Mouse (Mus musculus): Measurements from ENCODE around the gene Purb.

Gene Purb

DNA sequence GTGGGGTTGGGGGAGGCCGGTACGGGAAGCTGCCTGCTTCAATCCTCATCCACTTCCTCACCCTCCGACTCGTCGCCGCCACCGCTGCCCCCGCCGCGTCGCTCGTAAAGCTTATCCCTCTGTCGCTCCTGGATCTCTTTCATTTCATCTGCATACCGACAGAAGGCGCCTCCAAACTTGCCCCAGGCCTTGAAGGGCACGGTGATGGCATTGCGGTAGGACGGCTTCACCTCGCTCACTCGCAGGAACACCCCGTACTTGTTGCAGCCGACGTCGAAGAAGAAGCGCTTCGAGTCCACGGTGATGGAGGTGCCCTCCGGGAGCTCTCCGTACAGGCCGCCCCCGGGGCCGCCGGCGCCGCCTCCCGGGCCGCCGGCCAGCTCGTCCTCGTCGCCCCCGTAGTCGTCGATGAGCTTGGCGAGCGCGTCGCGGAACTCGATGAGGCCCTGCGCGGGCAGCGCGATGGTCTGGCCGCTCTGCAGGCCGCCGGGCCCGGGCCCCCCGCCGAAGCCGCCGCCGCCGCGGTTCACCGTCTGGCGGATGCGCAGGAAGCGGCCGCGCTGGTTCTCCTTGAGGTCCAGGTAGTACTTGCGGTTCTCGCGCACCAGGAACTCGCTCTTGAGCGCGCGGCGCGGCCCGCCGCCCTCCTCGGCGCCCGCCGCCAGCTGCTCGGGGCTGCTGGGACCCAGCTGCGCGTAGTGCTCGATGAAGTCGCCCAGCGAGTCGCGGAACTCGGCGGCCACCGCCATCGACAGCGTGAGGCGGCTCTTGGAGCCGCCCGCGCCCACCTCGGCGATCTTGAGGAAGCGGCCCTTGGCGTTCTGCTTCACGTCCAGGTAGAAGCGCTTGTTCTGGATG, 614 bp downstream of the Purb start:
- CTCF ChIA-PET: interaction anchor here in 2 of 4 experiments (0.6 to 2.4 kb wide), 6 partner anchors 9 to 474 kb away, joined by 3 to 10 read pairs (median 6); no protein-coding TSS in a partner anchor
- POLR2A ChIA-PET: interaction anchor here (0.6 to 7.9 kb wide), 54 partner anchors 9 to 154 kb away, joined by 3 to 125 read pairs (median 4); partner anchors contain the start of genes Tbrg4 (in 3 of the 4), H2afv (in 2 of the 4) and Myo1g (in 1 of the 4)

DNA sequence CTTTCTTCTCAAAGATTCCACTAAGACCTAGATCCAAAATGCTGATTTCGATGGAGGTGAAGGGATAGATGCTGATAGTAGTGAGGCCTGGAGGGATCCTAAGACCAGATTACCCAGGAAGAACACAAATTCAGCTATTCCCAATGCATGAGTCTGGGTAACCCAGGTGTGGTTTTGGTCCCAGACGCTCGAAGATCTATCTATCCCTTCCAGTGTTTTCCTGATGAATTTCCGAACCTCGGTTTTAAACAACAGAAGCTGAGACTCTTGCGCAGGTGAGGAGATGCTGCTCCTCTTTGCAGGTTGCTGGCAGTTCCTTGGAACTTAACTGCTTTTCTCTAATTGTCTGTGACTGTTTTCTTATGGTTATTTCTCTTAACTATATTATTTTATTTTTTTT, 1.3 kb downstream of the Purb start:
- ChIA-PET POLR2A (interaction anchor here (0.6 to 7.9 kb wide), 51 partner anchors 9 to 154 kb away, joined by 3 to 125 read pairs (median 4); partner anchors contain the start of genes Tbrg4 (in 3 of the 4), H2afv (in 2 of the 4) and Myo1g (in 1 of the 4)), CTCF (interaction anchor here in 2 of 4 experiments (0.6 to 2.4 kb wide), 6 partner anchors 9 to 474 kb away, joined by 3 to 10 read pairs (median 6); no protein-coding TSS in a partner anchor)

DNA sequence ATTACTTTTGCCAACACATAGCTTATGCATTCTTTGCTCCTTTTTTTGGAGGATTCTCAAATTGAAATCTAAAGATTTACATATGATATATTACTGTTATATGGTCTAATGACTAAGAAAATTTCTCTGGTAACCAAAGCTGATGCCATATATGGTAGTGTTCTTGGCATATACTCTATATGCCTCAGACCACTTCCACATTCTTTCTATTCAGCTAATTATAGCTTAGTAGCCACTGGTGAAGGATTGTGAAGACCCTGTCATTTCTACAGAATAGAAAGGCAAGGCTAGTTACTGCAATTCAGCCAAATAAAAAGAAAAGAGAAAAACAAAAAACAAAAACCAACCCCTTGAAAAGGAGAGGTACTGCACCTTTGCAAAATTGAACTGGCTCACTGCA, 3.6 kb downstream of the Purb start:
- CTCF ChIA-PET: interaction anchor here in 1 of 4 experiments (1.1 kb wide), 1 partner anchor 8 kb away, joined by 3 read pairs; no protein-coding TSS in a partner anchor
- POLR2A ChIA-PET: interaction anchor here in 2 of 4 experiments (0.6 to 7.9 kb wide), 16 partner anchors 8 to 144 kb away, joined by 3 to 125 read pairs (median 4); partner anchors contain the start of gene Myo1g (in 1 of the 2)

DNA sequence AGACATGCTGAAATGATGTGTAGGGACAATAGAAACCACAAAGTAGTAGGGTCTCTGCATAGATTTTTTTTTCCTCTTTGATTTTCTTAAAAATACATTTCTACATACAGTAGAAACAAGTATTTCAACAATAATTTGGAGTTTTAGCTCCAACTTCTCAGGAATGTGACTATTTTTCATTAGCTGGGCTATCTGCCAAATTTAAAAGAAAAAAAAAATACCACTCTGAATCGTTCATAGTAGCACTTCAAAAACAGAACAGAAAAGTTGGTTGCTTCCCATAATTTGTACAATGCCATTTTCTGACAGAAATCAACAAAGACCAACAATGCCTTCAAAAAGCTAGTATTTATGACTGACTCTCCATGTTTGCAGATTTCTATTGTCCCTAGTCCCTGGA, 4.2 kb downstream of the Purb start:
- CTCF ChIA-PET: interaction anchor here in 2 of 4 experiments (0.6 to 1.1 kb wide), 3 partner anchors 8 to 86 kb away, joined by 3 to 4 read pairs (median 4); no protein-coding TSS in a partner anchor
- POLR2A ChIA-PET: interaction anchor here in 2 of 4 experiments (0.7 to 7.9 kb wide), 11 partner anchors 11 to 144 kb away, joined by 3 to 125 read pairs (median 4); partner anchors contain the start of gene Myo1g (in 1 of the 2)

DNA sequence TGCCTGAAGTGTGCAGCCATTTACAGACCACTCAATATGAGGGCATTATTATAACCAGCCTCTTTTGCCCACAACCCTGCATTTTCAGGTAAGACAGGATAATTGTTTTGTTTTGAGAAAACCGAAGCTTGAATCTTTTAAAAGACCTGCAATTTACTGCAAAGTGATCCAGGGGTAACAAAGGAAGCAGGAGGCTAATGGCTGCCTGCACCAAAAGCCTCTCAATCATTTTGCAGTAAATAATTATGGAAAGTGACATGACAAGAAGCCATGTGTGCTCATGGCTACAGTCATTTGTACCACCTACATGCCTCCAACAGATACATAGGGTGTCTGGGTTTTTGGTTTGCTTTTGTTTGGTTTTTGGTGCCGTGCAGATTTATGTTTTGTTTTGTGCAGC, 4.7 kb downstream of the Purb start:
- POLR2A ChIA-PET: interaction anchor here in 1 of 4 experiments (0.9 to 7.9 kb wide), 5 partner anchors 15 to 145 kb away, joined by 3 to 125 read pairs (median 3); partner anchors contain the start of gene Myo1g

DNA sequence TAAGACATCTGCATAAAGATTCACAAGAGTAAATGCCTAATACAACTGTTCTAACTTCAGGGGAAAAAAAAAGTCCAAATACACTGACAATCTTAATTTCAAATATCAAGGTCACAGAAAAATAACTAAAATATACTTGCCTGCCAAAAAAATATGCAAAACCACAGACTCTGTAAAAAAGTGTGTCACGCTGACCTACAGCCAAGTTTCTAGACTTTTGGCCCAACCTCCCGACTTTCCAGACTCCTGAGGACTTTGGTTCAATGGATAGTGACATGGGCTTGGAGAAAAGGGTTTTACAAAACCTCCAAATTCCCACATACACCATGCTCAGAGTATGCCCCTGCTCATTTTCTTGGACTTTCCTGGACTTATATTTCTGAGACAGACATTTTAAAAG, 7.2 kb downstream of the Purb start:
- ChIA-PET POLR2A (interaction anchor here in 2 of 4 experiments (0.6 to 2.0 kb wide), 12 partner anchors 8 to 157 kb away, joined by 3 to 7 read pairs (median 4); partner anchors contain the start of gene Tbrg4 (in 1 of the 2)), CTCF (interaction anchor here in 1 of 4 experiments (0.5 kb wide), 1 partner anchor 46 kb away, joined by 5 read pairs; no protein-coding TSS in a partner anchor)

More for the DNA sequence above, 4.7 kb downstream of the Purb start:
- CTCF ChIA-PET: interaction anchor here in 1 of 4 experiments (0.6 kb wide), 2 partner anchors 15 to 86 kb away, joined by 4 read pairs; no protein-coding TSS in a partner anchor

DNA sequence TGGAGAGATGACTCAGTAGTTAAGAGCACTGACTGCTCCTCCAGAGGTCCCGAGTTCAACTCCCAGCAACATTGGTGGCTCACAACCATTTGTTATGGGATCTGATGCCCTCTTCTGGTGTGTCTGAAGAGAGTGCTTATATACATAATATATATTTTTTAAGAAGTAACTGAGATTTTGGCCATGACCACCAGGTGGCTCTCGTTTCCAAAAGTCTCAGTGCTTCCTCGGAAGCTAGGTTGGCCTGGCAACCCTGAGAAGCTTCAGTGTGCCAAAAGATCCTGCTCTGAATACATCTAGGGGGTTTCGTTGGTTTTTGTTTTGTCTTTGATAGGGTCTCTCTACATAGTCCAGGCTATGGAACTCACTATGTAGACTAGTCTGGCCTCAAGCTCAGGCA, 10.6 kb downstream of the Purb start:
- POLR2A ChIA-PET: interaction anchor here (0.6 to 4.7 kb wide), 35 partner anchors 8 to 163 kb away, joined by 3 to 26 read pairs (median 4); partner anchors contain the start of genes H2afv (in 2 of the 4), Tbrg4 (in 2 of the 4), Myo1g (in 1 of the 4) and Ppia (in 1 of the 4)
- CTCF ChIA-PET: interaction anchor here (0.5 to 1.9 kb wide), 37 partner anchors 9 to 579 kb away, joined by 3 to 12 read pairs (median 4); partner anchors contain the start of genes H2afv (in 2 of the 4) and Ramp3 (in 1 of the 4)

DNA sequence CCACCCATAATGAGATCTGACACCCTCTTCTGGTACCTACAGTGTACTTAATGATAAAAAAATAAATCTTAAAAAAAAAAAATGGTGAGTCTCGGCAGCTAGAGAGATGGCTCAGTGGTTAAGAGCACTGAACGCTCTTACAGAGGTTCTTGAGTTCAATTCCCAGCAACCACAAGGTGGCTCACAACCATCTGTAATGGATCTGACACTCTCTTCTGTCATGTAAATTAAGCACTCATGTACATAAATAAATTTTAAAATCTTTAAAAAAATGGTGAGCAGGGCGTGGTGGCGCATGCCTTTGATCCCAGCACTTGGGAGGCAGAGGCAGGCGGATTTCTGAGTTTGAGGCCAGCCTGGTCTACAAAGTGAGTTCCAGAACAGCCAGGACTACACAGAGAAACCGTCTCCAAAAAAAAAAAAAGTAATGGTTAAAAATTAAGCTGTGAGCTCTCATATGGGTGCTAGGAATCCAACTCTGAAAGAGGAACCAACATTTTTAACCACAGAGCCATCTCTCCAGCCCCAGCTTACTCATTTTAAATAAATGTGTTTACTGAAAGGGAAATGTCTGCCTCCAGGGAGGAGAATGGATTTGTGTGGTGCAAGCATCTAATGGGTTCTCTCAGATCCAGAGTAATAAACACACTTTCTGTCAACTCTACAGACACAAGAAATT, 12.4 kb downstream of the Purb start:
- POLR2A ChIA-PET: interaction anchor here in 2 of 4 experiments (0.7 to 4.7 kb wide), 19 partner anchors 9 to 158 kb away, joined by 3 to 26 read pairs (median 4); partner anchors contain the start of genes Myo1g (in 1 of the 2), Ppia (in 1 of the 2) and Purb (in 1 of the 2)
- CTCF ChIA-PET: interaction anchor here in 2 of 4 experiments (0.6 to 1.5 kb wide), 5 partner anchors 9 to 184 kb away, joined by 3 to 6 read pairs (median 3); no protein-coding TSS in a partner anchor

DNA sequence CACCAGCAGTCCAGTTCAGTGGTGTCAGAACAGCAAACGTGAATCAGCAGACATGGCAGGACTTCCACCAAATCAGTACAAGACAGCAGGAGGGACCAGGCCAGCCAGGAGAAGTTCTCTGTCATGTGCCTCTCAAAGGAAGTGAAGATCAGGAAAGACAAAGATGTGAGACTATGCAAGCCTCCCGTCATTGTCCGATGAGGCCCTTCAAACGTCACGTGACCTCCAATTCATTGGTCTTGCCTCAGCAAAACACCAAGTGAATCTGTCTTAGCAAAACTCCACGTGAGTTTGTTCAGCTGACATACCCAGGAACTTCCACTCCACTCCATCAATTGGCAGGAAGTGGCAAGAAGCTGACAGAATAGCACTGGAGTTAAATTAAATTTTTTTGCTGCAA, 19.6 kb downstream of the Purb start:
- POLR2A ChIA-PET: interaction anchor here in 2 of 4 experiments (0.8 to 2.3 kb wide), 14 partner anchors 9 to 159 kb away, joined by 3 to 17 read pairs (median 4); partner anchors contain the start of genes H2afv (in 2 of the 2), Ccm2 (in 1 of the 2) and Ppia (in 1 of the 2)
- CTCF ChIA-PET: interaction anchor here in 1 of 4 experiments (0.6 kb wide), 1 partner anchor 114 kb away, joined by 3 read pairs; no protein-coding TSS in a partner anchor

DNA sequence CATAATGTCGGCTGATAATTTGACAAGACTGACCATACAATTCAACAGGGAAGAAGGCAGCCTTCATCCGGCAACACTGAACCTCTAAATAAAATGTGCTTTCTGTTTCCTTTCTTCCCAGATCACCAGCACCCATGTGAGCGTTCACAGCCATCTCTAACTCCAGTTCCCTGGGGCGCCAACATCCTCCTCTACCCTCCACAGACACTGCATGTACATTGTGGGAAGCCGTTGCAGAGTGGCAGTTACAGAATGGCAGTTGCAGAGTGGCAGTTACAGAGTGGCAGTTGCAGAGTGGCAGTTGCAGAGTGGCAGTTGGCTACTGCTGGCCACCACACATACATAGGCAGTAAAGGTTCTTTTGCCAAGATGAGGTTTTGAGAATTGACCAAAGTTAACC, 27.6 kb downstream of the Purb start:
- ChIA-PET POLR2A (interaction anchor here in 1 of 4 experiments (1.2 kb wide), 1 partner anchor 12 kb away, joined by 3 read pairs; no protein-coding TSS in a partner anchor), CTCF (interaction anchor here in 1 of 4 experiments (2.4 kb wide), 1 partner anchor 12 kb away, joined by 8 read pairs; no protein-coding TSS in a partner anchor)

DNA sequence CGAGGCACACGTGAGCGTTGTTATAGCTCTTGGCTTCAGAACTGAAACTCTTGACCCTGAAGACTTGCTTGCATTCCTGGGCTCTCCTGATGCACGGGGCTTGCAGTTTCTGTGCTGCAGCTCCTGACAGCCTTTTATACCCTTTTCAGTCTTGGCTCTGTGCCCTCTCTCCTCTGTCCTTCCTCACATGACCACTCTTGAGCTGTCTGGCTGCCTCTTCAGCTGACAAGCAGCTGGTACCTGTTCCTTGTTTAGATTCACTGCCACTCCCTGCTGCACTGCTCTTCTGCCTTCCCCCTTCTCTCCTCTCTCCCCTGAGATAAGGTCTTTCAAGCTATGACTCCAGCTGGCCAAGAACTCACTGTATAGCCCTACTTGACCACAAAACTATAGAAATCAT, 28.2 kb downstream of the Purb start:
- POLR2A ChIA-PET: interaction anchor here in 2 of 4 experiments (1.0 to 1.3 kb wide), 4 partner anchors 11 to 81 kb away, joined by 3 to 4 read pairs (median 4); no protein-coding TSS in a partner anchor
- CTCF ChIA-PET: interaction anchor here in 1 of 4 experiments (2.4 kb wide), 1 partner anchor 11 kb away, joined by 8 read pairs; no protein-coding TSS in a partner anchor

DNA sequence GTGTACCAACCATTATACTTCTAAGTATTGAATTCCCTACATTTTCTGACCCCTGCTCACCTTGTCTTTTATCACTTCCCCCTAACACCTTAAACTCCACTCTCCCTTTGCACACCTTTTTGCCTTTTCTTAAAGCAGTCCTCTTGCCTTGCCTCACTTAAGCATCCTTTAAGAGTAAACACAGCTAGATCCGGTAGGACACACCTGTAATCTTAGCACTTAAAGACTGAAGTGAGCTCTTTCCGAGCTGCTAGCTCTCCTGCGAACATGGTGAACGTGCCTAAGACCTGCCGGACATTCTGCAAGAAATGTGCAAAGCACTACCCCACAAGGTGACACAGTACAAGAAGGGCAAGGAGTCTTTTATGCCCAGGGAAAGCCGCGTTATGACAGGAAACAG, 29.8 kb downstream of the Purb start:
- ChIA-PET CTCF (interaction anchor here in 2 of 4 experiments (1.0 to 2.4 kb wide), 2 partner anchors 9 to 19 kb away, joined by 3 to 8 read pairs; no protein-coding TSS in a partner anchor), POLR2A (interaction anchor here (0.5 to 2.7 kb wide), 10 partner anchors 9 to 103 kb away, joined by 3 to 17 read pairs (median 3); no protein-coding TSS in a partner anchor)

DNA sequence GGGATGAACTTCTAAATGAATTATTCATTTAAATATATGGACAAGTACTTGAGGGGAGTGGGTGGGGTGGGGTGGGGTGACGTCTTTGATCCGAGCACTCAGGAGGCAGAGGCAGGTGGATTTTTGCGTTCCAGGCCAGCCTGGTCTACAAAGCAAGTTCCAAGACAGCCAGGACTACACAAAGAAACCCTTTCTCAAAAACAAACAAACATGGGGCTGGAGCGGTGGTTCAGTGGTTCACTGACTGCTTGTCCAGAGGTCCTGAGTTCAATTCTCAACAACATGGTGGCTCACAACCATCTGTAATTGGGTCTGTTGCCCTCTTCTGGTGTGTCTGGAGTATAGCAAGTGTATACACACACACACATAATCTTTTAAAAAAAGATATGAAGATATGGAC, 30.3 kb downstream of the Purb start:
- CTCF ChIA-PET: interaction anchor here in 3 of 4 experiments (0.8 to 2.4 kb wide), 9 partner anchors 9 to 191 kb away, joined by 3 to 19 read pairs (median 6); no protein-coding TSS in a partner anchor
- POLR2A ChIA-PET: interaction anchor here in 3 of 4 experiments (0.6 to 2.7 kb wide), 53 partner anchors 8 to 220 kb away, joined by 3 to 25 read pairs (median 4); partner anchors contain the start of genes Tbrg4 (in 2 of the 3), Tmed4 (in 2 of the 3), Nacad (in 1 of the 3) and Ppia (in 1 of the 3)

DNA sequence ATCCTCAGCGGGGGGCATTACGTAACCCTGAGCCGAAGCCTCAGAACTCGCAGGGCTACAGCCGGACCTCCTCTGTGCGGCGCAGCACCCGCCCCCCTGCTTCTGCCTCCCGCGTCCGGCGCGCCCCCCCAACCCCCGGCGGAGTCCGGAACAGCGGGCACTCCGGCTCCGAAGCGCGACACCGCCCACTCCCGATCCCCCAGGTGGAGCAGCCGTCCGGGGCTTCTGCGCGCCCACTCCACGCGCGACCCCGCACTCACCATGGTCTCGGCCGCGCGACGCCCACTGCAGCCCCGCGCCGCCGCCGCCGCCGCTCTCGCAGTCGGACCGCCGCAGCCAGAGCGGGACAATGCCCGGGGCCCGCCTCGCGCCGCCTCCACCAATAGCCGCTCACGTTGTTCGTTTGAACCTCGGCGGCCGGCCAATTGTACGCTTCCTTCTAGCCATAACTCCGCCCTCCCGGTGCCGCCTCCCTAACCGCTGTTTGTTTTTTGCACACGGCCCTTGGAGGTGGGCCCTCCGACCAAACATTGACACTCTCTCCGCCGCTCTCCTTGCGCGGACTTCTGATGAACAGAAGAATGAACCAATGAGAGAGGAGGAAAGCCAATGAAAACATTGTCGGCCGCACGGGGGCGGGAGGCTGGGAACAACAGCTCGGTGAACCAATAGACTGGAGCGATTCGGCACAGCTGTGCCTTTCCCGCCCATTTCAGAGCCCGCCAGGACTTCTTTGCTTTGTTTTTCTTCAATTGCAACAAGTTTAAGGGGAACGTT, 31.5 kb downstream of the Purb start, which contains the start of gene H2afv:
Gene H2afv (minus strand): TSS at position 367 of the 777 bp plus-strand sequence.
- CTCF ChIA-PET: interaction anchor here in 3 of 4 experiments (0.6 to 1.6 kb wide), 16 partner anchors 8 to 204 kb away, joined by 3 to 19 read pairs (median 4); no protein-coding TSS in a partner anchor
- POLR2A ChIA-PET: interaction anchor here (0.6 to 2.7 kb wide), 100 partner anchors 8 to 565 kb away, joined by 3 to 25 read pairs (median 4); partner anchors contain the start of genes Ppia (in 2 of the 4), Tbrg4 (in 2 of the 4), Tmed4 (in 2 of the 4) and Ccm2 (in 1 of the 4)

DNA sequence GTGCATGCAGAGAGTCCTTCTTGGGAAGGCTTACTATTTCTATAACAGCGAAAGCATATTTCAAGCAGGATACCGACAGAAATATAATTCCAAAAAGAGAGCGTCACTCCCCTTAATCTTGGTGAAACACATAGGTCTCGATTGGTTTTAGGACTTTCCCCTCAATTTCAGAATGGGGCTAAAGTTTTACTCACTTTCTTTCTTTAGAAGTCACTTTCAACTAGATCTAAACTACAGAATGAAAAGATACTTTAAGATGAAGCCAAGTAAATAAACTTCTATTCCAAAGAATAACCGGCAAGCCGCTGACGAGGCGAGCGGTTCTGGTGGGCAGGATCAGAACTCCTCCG, 32.0 kb downstream of the Purb start:
- POLR2A ChIA-PET: interaction anchor here (0.6 to 2.5 kb wide), 25 partner anchors 13 to 185 kb away, joined by 3 to 18 read pairs (median 4); partner anchors contain the start of gene Ppia (in 1 of the 4)

DNA sequence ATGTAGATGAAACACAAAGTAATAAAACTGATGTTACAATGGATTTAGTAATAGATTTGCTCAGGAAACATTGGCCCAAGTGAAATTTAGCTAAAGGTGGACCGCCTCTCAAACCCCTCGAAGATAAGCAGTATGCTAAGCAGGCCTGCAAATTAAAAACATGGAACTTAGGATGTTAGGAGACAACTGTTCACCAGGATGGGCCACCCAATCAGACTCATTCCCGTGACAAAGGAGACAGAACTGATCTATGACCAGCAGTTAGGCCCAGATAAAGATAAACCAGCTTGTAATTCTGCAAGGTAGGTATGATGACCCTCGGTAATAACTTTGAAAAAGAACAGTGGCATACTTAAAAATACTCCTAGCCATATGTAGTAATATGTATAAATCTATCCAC, 32.6 kb downstream of the Purb start:
- POLR2A ChIA-PET: interaction anchor here (0.5 to 2.5 kb wide), 32 partner anchors 12 to 1999 kb away, joined by 3 to 18 read pairs (median 4); partner anchors contain the start of genes Ppia (in 1 of the 4) and Tbrg4 (in 1 of the 4)
- CTCF ChIA-PET: interaction anchor here in 1 of 4 experiments (1.4 kb wide), 1 partner anchor 22 kb away, joined by 3 read pairs; no protein-coding TSS in a partner anchor

More for the DNA sequence above, 32.0 kb downstream of the Purb start:
- CTCF ChIA-PET: interaction anchor here in 1 of 4 experiments (1.4 kb wide), 1 partner anchor 22 kb away, joined by 3 read pairs; no protein-coding TSS in a partner anchor

Measured in embryonic stem cell, embryonic (primary cell).